Mouse (Mus musculus) megakaryocyte, embryonic 14.5 days (primary cell): ENCODE measurements around the gene Rbm7.

Experiments used
- FLI1 ChIP-seq: IDR thresholded peaks from 2 replicates; pipeline ENCODE4 v1.6.1; 2012; ENCODE audit warnings: low read length, inconsistent platforms, mixed read lengths
- GATA1 ChIP-seq: IDR thresholded peaks from 3 replicates; pipeline ENCODE4 v1.6.1; 2012; ENCODE audit warnings: mixed read lengths, low read length, inconsistent platforms, borderline replicate concordance

DNA sequence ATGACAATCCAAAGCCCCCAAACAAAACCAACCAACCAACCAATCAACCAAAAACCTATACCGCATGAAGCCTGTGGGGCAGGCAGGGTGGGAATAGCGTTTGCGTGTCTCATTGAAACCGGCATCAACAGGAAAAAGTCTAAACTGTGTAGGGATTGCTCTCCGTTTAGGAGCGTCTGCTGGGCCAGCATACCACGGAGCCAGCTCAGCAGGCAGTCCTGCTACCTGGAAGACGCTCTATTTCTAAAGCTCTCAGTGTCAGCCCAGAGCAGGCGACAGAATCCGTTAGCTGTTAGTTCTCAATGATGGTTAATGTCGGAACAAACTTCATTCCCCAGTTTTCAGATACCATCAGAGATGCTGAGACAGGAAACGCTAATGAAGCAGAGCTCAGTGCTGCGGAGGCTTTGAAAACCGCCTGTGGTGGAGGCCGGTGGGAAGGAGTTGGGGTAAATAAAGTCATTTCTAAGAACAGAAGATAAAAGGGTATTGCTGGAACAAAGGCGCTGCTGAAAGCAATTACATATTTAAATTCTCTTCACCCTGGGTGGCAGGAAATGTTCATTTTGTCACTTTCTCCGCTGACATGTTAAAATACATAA lies 43.0 kb upstream of the Rbm7 start:
- TF ChIP-seq GATA1 = no peak
- no peak for TF ChIP-seq FLI1
